Mouse (Mus musculus) kidney, adult 2 months (tissue): ENCODE measurements at regions not wholly inside any gene's neighbourhood (a gene's known extent, or its start where the extent isn't known, plus 50 kb on each side); places are given as distances from the start of the nearest gene placed in this dataset.

ENCODE experiments used
- DNase-seq: peaks from one replicate; pipeline ENCODE4 v3.0.0; 2021
- H3K27ac ChIP-seq: fragments of 200-500 bp; 2 replicates; pipeline ENCODE4 v1.5.1; 2012; ENCODE audit warnings: low read depth, low read length, control low read depth, inconsistent platforms; ENCODE audit not compliant: insufficient read depth
- H3K27me3 ChIP-seq: fragments of 200-500 bp; replicated peaks from 2 replicates; pipeline ENCODE4 v1.6.1; 2012; ENCODE audit warnings: mild to moderate bottlenecking, moderate library complexity, low read length, inconsistent platforms; ENCODE audit not compliant: control insufficient read depth, insufficient read depth
- H3K36me3 ChIP-seq: fragments of 200-500 bp; 2 replicates; pipeline ENCODE4 v1.6.1; 2012; ENCODE audit warnings: mild to moderate bottlenecking, moderate library complexity, low read length, inconsistent platforms; ENCODE audit not compliant: control insufficient read depth, insufficient read depth
- H3K4me1 ChIP-seq: fragments of 200-500 bp; 2 replicates; pipeline ENCODE4 v1.6.1; 2011; ENCODE audit warnings: low read length; ENCODE audit not compliant: control insufficient read depth, insufficient read depth
- H3K4me3 ChIP-seq: fragments of 200-500 bp; 2 replicates; pipeline ENCODE4 v1.5.1; 2011; ENCODE audit warnings: mild to moderate bottlenecking, low read depth, low read length, control low read depth; ENCODE audit not compliant: insufficient read depth
- CTCF ChIP-seq: fragments of 200-500 bp; conservative IDR thresholded peaks from 2 replicates; pipeline ENCODE4 v1.5.1; 2011; ENCODE audit warnings: low read depth, mild to moderate bottlenecking, control low read depth, low read length, moderate library complexity, mixed read lengths; ENCODE audit not compliant: insufficient read depth, insufficient read length
- POLR2A ChIP-seq: fragments of 200-500 bp; IDR thresholded peaks from one replicate; pipeline ENCODE4 v1.6.1; 2011; ENCODE audit warnings: low read depth, low read length, control low read depth
- whole genome bisulfite sequencing: fragments of 180-500 bp; shearing (Covaris S2); methylation state at CpG from one replicate; pipeline ENCODE4 v1.1.7; 2018; 5-methylcytosine and 5-hydroxymethylcytosine counted together

- no peak for DNase-seq
- Histone ChIP-seq H3K27ac (no peak overlapping the region), H3K36me3 (no peaks in the 10 kb centered on the region), H3K27me3 (no peaks in the 10 kb centered on the region), H3K4me3 (no peak overlapping the region), H3K4me1 (no peaks in the 10 kb centered on the region)
- 71% methylated on average over 7 of the region's 7 CpGs for WGBS
- TF ChIP-seq POLR2A = no peak
- TF ChIP-seq CTCF = no peak
Measured at GRCm38 (mm10) chr7:129896291-129896690, 304.6 kb downstream of the Wdr11 start.

GRCm38 (mm10) chr7:129897511-129897910 is 305.8 kb downstream of the Wdr11 start:
- DNase-seq = no peak
- Histone ChIP-seq H3K27me3 (no peaks in the 10 kb centered on the region), H3K27ac (no peak overlapping the region), H3K4me1 (no peaks in the 10 kb centered on the region), H3K4me3 (no peak overlapping the region), H3K36me3 (no peaks in the 10 kb centered on the region)
- no peak for TF ChIP-seq CTCF
- no peak for TF ChIP-seq POLR2A
- WGBS = 76% methylated on average over 3 of the region's 3 CpGs

- H3K4me1 ChIP-seq = no peaks in the 10 kb centered on the region
- no peak overlapping the region for H3K27ac ChIP-seq
- H3K27me3 ChIP-seq = no peaks in the 10 kb centered on the region
- 82% methylated on average over 4 of the region's 4 CpGs for WGBS
- no peak for DNase-seq
- no peaks in the 10 kb centered on the region for H3K36me3 ChIP-seq
- TF ChIP-seq POLR2A (no peak), CTCF (no peak)
- no peak overlapping the region for H3K4me3 ChIP-seq
Measured at GRCm38 (mm10) chr7:129902256-129902655, 310.6 kb downstream of the Wdr11 start.

- Histone ChIP-seq H3K36me3 (no peaks in the 10 kb centered on the region), H3K4me1 (no peaks in the 10 kb centered on the region), H3K27ac (no peak overlapping the region), H3K4me3 (no peak overlapping the region), H3K27me3 (no peaks in the 10 kb centered on the region)
- DNase-seq = peak; percentile 11
- TF ChIP-seq POLR2A (no peak), CTCF (no peak)
- 24% methylated on average over 5 of the region's 5 CpGs for WGBS
Measured at GRCm38 (mm10) chr7:129903126-129903525, 311.5 kb downstream of the Wdr11 start.

GRCm38 (mm10) chr7:129906131-129906530 is 314.5 kb downstream of the Wdr11 start:
- WGBS = 82% methylated on average over 1 of the region's 1 CpGs
- TF ChIP-seq CTCF (no peak), POLR2A (no peak)

GRCm38 (mm10) chr7:129908826-129909225 is 317.2 kb downstream of the Wdr11 start:
- no peaks in the 10 kb centered on the region for H3K4me1 ChIP-seq
- H3K27me3 ChIP-seq = no peaks in the 10 kb centered on the region
- no peak overlapping the region for H3K4me3 ChIP-seq

More at GRCm38 (mm10) chr7:129906131-129906530, 314.5 kb downstream of the Wdr11 start:
- no peaks in the 10 kb centered on the region for H3K4me1 ChIP-seq
- no peak for DNase-seq
- H3K36me3 ChIP-seq = no peaks in the 10 kb centered on the region
- no peak overlapping the region for H3K4me3 ChIP-seq
- H3K27ac ChIP-seq = no peak overlapping the region
- H3K27me3 ChIP-seq = no peaks in the 10 kb centered on the region

GRCm38 (mm10) chr7:129909730-129910129 is 318.1 kb downstream of the Wdr11 start:
- H3K4me3 ChIP-seq = no peak overlapping the region
- 82% methylated on average over 1 of the region's 1 CpGs for WGBS
- no peak for TF ChIP-seq POLR2A
- no peak for TF ChIP-seq CTCF
- H3K27me3 ChIP-seq = no peaks in the 10 kb centered on the region
- no peak overlapping the region for H3K27ac ChIP-seq
- no peak for DNase-seq
- H3K4me1 ChIP-seq = no peaks in the 10 kb centered on the region
- no peaks in the 10 kb centered on the region for H3K36me3 ChIP-seq

More at GRCm38 (mm10) chr7:129908826-129909225, 317.2 kb downstream of the Wdr11 start:
- Histone ChIP-seq H3K36me3 (no peaks in the 10 kb centered on the region), H3K27ac (no peak overlapping the region)
- TF ChIP-seq POLR2A = no peak
- no peak for TF ChIP-seq CTCF
- DNase-seq = no peak
- WGBS = 92% methylated on average over 5 of the region's 5 CpGs

- no peaks in the 10 kb centered on the region for H3K36me3 ChIP-seq
- H3K27ac ChIP-seq = no peak overlapping the region
- H3K4me1 ChIP-seq = no peaks in the 10 kb centered on the region
- WGBS = 59% methylated on average over 3 of the region's 3 CpGs
- H3K4me3 ChIP-seq = no peak overlapping the region
- DNase-seq = no peak
- no peak for TF ChIP-seq POLR2A
- no peaks in the 10 kb centered on the region for H3K27me3 ChIP-seq
Measured at GRCm38 (mm10) chr7:129910826-129911225, 319.2 kb downstream of the Wdr11 start.
